Mouse (Mus musculus): ENCODE results near the gene Ranbp10. TPM values are rescaled to one million over a fixed set of nuclear protein-coding genes. Genes with fewer than 3 reads are reported as not detected.

Ranbp10 gene
- polyA plus RNA-seq, 1 experiment from 2014 or later = 11.3 TPM

- Histone ChIP-seq H3K27me3 (replicated peaks) (no peaks in the 10 kb centered on the region), H3K4me2 (peak within 1 kb of the TSS; percentile 97), H3K9me3 (replicated peaks) (no peaks in the 10 kb centered on the region), H3K4me3 (peak within 1 kb of the TSS; percentile 84), H3K9ac (peak within 1 kb of the TSS; percentile 92), H3K4me1 (replicated peaks) (peaks cover 39% of the 10 kb centered on the region), H3K27ac (ENCODE audit: poor library complexity, severe bottlenecking) (peak within 1 kb of the TSS; percentile 81), H3K36me3 (peaks cover 14% of the 10 kb centered on the region; the same call in 1 of the 2 replicates)
- WGBS = under 1% methylated on average over 43 of the region's 43 CpGs
- peak; percentile 92 for ATAC-seq (ENCODE audit: insufficient number of reproducible peaks, low FRiP score)
Measured at GRCm38 (mm10) chr8:105854715-105855216, 27.6 kb upstream of the Ranbp10 start, which contains the start of gene Thap11. Thap11 (plus strand) TSS chr8:105855132.

- H3K9me3 ChIP-seq (replicated peaks) = no peaks in the 10 kb centered on the region
- no peaks in the 10 kb centered on the region for H3K27me3 ChIP-seq (replicated peaks)
- peak overlapping the region; percentile 97 for H3K4me2 ChIP-seq
- peaks cover 39% of the 10 kb centered on the region for H3K4me1 ChIP-seq (replicated peaks)
- H3K27ac ChIP-seq (ENCODE audit: poor library complexity, severe bottlenecking) = peak overlapping the region; percentile 81; the same call in 1 of the 2 replicates
- peak overlapping the region; percentile 92 for H3K9ac ChIP-seq
- no peak for ATAC-seq (ENCODE audit: insufficient number of reproducible peaks, low FRiP score)
- H3K4me3 ChIP-seq = peak overlapping the region; percentile 84
- WGBS = 21% methylated on average over 8 of the region's 8 CpGs
- H3K36me3 ChIP-seq = peaks cover 19% of the 10 kb centered on the region
Measured at GRCm38 (mm10) chr8:105854303-105854702, 27.2 kb upstream of the Ranbp10 start.

- H3K4me2 ChIP-seq = no peak within 1 kb of the TSS
- H3K9me3 ChIP-seq (replicated peaks) = no peaks in the 10 kb centered on the region
- ATAC-seq (ENCODE audit: insufficient number of reproducible peaks, low FRiP score) = no peak
- no peaks in the 10 kb centered on the region for H3K27me3 ChIP-seq (replicated peaks)
- H3K27ac ChIP-seq (ENCODE audit: poor library complexity, severe bottlenecking) = no peak within 1 kb of the TSS
- H3K36me3 ChIP-seq = peaks cover 23% of the 10 kb centered on the region
- H3K4me1 ChIP-seq (replicated peaks) = peaks cover 35% of the 10 kb centered on the region
- H3K4me3 ChIP-seq = no peak within 1 kb of the TSS
- H3K9ac ChIP-seq = no peak within 1 kb of the TSS
- 94% methylated on average over 3 of the region's 3 CpGs for WGBS
Measured at GRCm38 (mm10) chr8:105853178-105853577, 26.0 kb upstream of the Ranbp10 start, which contains the start of gene Cenpt. Cenpt (minus strand) TSS chr8:105853278.

GRCm38 (mm10) chr8:105852146-105852729 lies 25.1 kb upstream of the Ranbp10 start:
- peaks cover 27% of the 10 kb centered on the region for H3K36me3 ChIP-seq
- peak overlapping the region; percentile 81; the same call in 1 of the 2 replicates for H3K4me2 ChIP-seq
- no peak for ATAC-seq (ENCODE audit: insufficient number of reproducible peaks, low FRiP score)
- no peak overlapping the region for H3K27ac ChIP-seq (ENCODE audit: poor library complexity, severe bottlenecking)
- WGBS = 78% methylated on average over 12 of the region's 12 CpGs
- no peaks in the 10 kb centered on the region for H3K9me3 ChIP-seq (replicated peaks)
- peaks cover 28% of the 10 kb centered on the region for H3K4me1 ChIP-seq (replicated peaks)
- H3K9ac ChIP-seq = no peak overlapping the region
- H3K27me3 ChIP-seq (replicated peaks) = no peaks in the 10 kb centered on the region
- peak overlapping the region; percentile 92; the same call in 1 of the 2 replicates for H3K4me3 ChIP-seq

GRCm38 (mm10) chr8:105851651-105852143 lies 24.5 kb upstream of the Ranbp10 start:
- Histone ChIP-seq H3K36me3 (peaks cover 33% of the 10 kb centered on the region), H3K4me1 (replicated peaks) (peaks cover 24% of the 10 kb centered on the region), H3K27me3 (replicated peaks) (no peaks in the 10 kb centered on the region), H3K9me3 (replicated peaks) (no peaks in the 10 kb centered on the region), H3K4me3 (peak overlapping the region; percentile 92), H3K27ac (ENCODE audit: poor library complexity, severe bottlenecking) (peak overlapping the region; percentile 67), H3K4me2 (peak overlapping the region; percentile 81), H3K9ac (peak overlapping the region; percentile 86)
- ATAC-seq (ENCODE audit: insufficient number of reproducible peaks, low FRiP score) = peak; percentile 74
- WGBS = under 1% methylated on average over 34 of the region's 34 CpGs

GRCm38 (mm10) chr8:105850611-105851010 lies 23.5 kb upstream of the Ranbp10 start:
- H3K9ac ChIP-seq = no peak overlapping the region
- peak overlapping the region; percentile 27 for H3K4me3 ChIP-seq
- H3K4me2 ChIP-seq = peak overlapping the region; percentile 61
- no peaks in the 10 kb centered on the region for H3K9me3 ChIP-seq (replicated peaks)
- peaks cover 43% of the 10 kb centered on the region for H3K36me3 ChIP-seq
- no peak for ATAC-seq (ENCODE audit: insufficient number of reproducible peaks, low FRiP score)
- peaks cover 20% of the 10 kb centered on the region for H3K4me1 ChIP-seq (replicated peaks)
- no peak overlapping the region for H3K27ac ChIP-seq (ENCODE audit: poor library complexity, severe bottlenecking)
- WGBS = 82% methylated on average over 7 of the region's 7 CpGs
- H3K27me3 ChIP-seq (replicated peaks) = no peaks in the 10 kb centered on the region

GRCm38 (mm10) chr8:105850014-105850413 lies 22.9 kb upstream of the Ranbp10 start:
- H3K36me3 ChIP-seq = peaks cover 49% of the 10 kb centered on the region
- no peaks in the 10 kb centered on the region for H3K9me3 ChIP-seq (replicated peaks)
- no peaks in the 10 kb centered on the region for H3K27me3 ChIP-seq (replicated peaks)
- no peak overlapping the region for H3K9ac ChIP-seq
- H3K4me3 ChIP-seq = no peak overlapping the region
- 81% methylated on average over 4 of the region's 4 CpGs for WGBS
- H3K4me2 ChIP-seq = peak overlapping the region; percentile 61; the same call in 1 of the 2 replicates
- no peak overlapping the region for H3K27ac ChIP-seq (ENCODE audit: poor library complexity, severe bottlenecking)
- peaks cover 20% of the 10 kb centered on the region for H3K4me1 ChIP-seq (replicated peaks)
- no peak for ATAC-seq (ENCODE audit: insufficient number of reproducible peaks, low FRiP score)

GRCm38 (mm10) chr8:105846678-105847077 lies 19.5 kb upstream of the Ranbp10 start:
- peak overlapping the region; percentile 9; the same call in 1 of the 2 replicates for H3K4me2 ChIP-seq
- no peaks in the 10 kb centered on the region for H3K9me3 ChIP-seq (replicated peaks)
- no peak overlapping the region for H3K4me3 ChIP-seq
- peak overlapping the region; percentile 73 for H3K27ac ChIP-seq (ENCODE audit: poor library complexity, severe bottlenecking)
- H3K4me1 ChIP-seq (replicated peaks) = peaks cover 20% of the 10 kb centered on the region
- H3K9ac ChIP-seq = no peak overlapping the region
- WGBS = 66% methylated on average over 11 of the region's 11 CpGs
- peak; percentile 61; the same call in 1 of the 2 replicates for ATAC-seq (ENCODE audit: insufficient number of reproducible peaks, low FRiP score)
- peaks cover 78% of the 10 kb centered on the region for H3K36me3 ChIP-seq
- H3K27me3 ChIP-seq (replicated peaks) = no peaks in the 10 kb centered on the region

GRCm38 (mm10) chr8:105839209-105839608 lies 12.1 kb upstream of the Ranbp10 start:
- Histone ChIP-seq H3K27me3 (replicated peaks) (no peaks in the 10 kb centered on the region), H3K4me3 (no peak overlapping the region), H3K9ac (no peak overlapping the region), H3K36me3 (peaks cover 27% of the 10 kb centered on the region), H3K27ac (ENCODE audit: poor library complexity, severe bottlenecking) (no peak overlapping the region), H3K9me3 (replicated peaks) (no peaks in the 10 kb centered on the region), H3K4me1 (replicated peaks) (no peaks in the 10 kb centered on the region), H3K4me2 (no peak overlapping the region)
- ATAC-seq (ENCODE audit: insufficient number of reproducible peaks, low FRiP score) = no peak
- WGBS = 83% methylated on average over 5 of the region's 5 CpGs

GRCm38 (mm10) chr8:105836991-105837390 lies 9.8 kb upstream of the Ranbp10 start:
- H3K36me3 ChIP-seq = peaks cover 9% of the 10 kb centered on the region
- WGBS = 84% methylated on average over 6 of the region's 6 CpGs
- H3K9ac ChIP-seq = no peak overlapping the region
- no peaks in the 10 kb centered on the region for H3K4me1 ChIP-seq (replicated peaks)
- no peak overlapping the region for H3K27ac ChIP-seq (ENCODE audit: poor library complexity, severe bottlenecking)
- H3K27me3 ChIP-seq (replicated peaks) = no peaks in the 10 kb centered on the region
- no peak for ATAC-seq (ENCODE audit: insufficient number of reproducible peaks, low FRiP score)
- no peak overlapping the region for H3K4me3 ChIP-seq
- H3K4me2 ChIP-seq = no peak overlapping the region
- H3K9me3 ChIP-seq (replicated peaks) = no peaks in the 10 kb centered on the region

GRCm38 (mm10) chr8:105835318-105835717 lies 8.2 kb upstream of the Ranbp10 start:
- Histone ChIP-seq H3K9me3 (replicated peaks) (no peaks in the 10 kb centered on the region), H3K9ac (no peak overlapping the region), H3K27ac (ENCODE audit: poor library complexity, severe bottlenecking) (no peak overlapping the region), H3K4me3 (no peak overlapping the region), H3K4me1 (replicated peaks) (no peaks in the 10 kb centered on the region), H3K36me3 (no peaks in the 10 kb centered on the region), H3K4me2 (no peak overlapping the region), H3K27me3 (replicated peaks) (no peaks in the 10 kb centered on the region)
- 29% methylated on average over 11 of the region's 11 CpGs for WGBS
- ATAC-seq (ENCODE audit: insufficient number of reproducible peaks, low FRiP score) = 0 out of 2 replicates have a peak, but pooled peaks have one; percentile 39

Data from heart, embryonic 12.5 days (tissue).